ENCODE assay signal across 29 mouse cellular contexts in genomic region chr13:84047736-84048135, GRCm38 (mm10).
"Had no signal": no experiment of that assay in that cellular context is flagged by ENCODE, and none has a peak within 500 bp of the region (broad histone marks: within the 10 kb centered on the region; RNA-seq: fewer than 3 reads in every experiment).

No protein-coding gene starts in this region.

- H3K27ac ChIP-seq: limb, embryonic 10.5 days; limb, embryonic 12.5 days; limb, embryonic 13.5 days; limb, embryonic 15.5 days; liver, embryonic 12.5 days; liver, embryonic 13.5 days; liver, embryonic 14.5 days; liver, embryonic 15.5 days; lung, embryonic 15.5 days; macrophage; midbrain, embryonic 10.5 days; midbrain, embryonic 12.5 days; midbrain, embryonic 13.5 days; midbrain, embryonic 15.5 days; neural tube, embryonic 12.5 days; neural tube, embryonic 13.5 days had no signal

- DNase-seq: left cerebral cortex, postnatal 4 days; liver; liver, embryonic 13.5 days; liver, postnatal 0 days; lung, adult 18-20 months; lung, adult 2 months; lung, embryonic 14.5 days; lung, postnatal 10 days; lung, postnatal 14 days; lung, postnatal 36 days; lung, postnatal 4 days; midbrain, embryonic 14.5 days had no signal

- H3K4me3 ChIP-seq: limb, embryonic 10.5 days; limb, embryonic 12.5 days; limb, embryonic 13.5 days; limb, embryonic 15.5 days; liver, embryonic 12.5 days; liver, embryonic 13.5 days; liver, embryonic 15.5 days; lung, embryonic 15.5 days; megakaryocyte, embryonic 14.5 days; midbrain, embryonic 10.5 days; midbrain, embryonic 12.5 days; midbrain, embryonic 13.5 days; midbrain, embryonic 15.5 days; myocyte; neural tube, embryonic 12.5 days; neural tube, embryonic 13.5 days had no signal
